Mouse (Mus musculus) lung, embryonic 14.5 days (tissue): ENCODE measurements around the gene Gpsm1. TPM values are rescaled to one million over a fixed set of nuclear protein-coding genes. Genes with fewer than 3 reads are reported as not detected.

ENCODE experiments used
- ATAC-seq: fragments of 200-750 bp; cut with Nextera tagmentation; 2 replicates; pipeline ENCODE4 v1.8.0; 2017; ENCODE audit warnings: mild to moderate bottlenecking, moderate TSS enrichment, moderate library complexity; ENCODE audit not compliant: insufficient read depth
- DNase-seq: peaks from one replicate; pipeline ENCODE4 v3.0.0-alpha.2; 2015
- H3K27ac ChIP-seq: fragments of 300-500 bp; sonication (generic); 2 replicates; pipeline ENCODE4 v1.5.1; 2014; ENCODE audit warnings: low read depth, mild to moderate bottlenecking, moderate library complexity
- H3K27me3 ChIP-seq: fragments of 300-500 bp; sonication (generic); 2 replicates; pipeline ENCODE4 v1.6.1; 2014; ENCODE audit warnings: low read length, control low read depth; ENCODE audit not compliant: insufficient read depth
- H3K36me3 ChIP-seq: fragments of 300-500 bp; sonication (generic); 2 replicates; pipeline ENCODE4 v1.6.1; 2014; ENCODE audit warnings: control low read depth; ENCODE audit not compliant: insufficient read depth
- H3K4me1 ChIP-seq: fragments of 300-500 bp; sonication (generic); 2 replicates; pipeline ENCODE4 v1.6.1; 2014; ENCODE audit warnings: antibody characterized with exemption, control low read depth; ENCODE audit not compliant: insufficient read depth
- H3K4me2 ChIP-seq: fragments of 300-500 bp; sonication (generic); 2 replicates; pipeline ENCODE4 v1.6.1; 2014; ENCODE audit warnings: mild to moderate bottlenecking
- H3K4me3 ChIP-seq: fragments of 300-500 bp; sonication (generic); 2 replicates; pipeline ENCODE4 v1.5.1; 2014; ENCODE audit warnings: low read depth, low read length
- H3K9ac ChIP-seq: fragments of 300-500 bp; sonication (generic); 2 replicates; pipeline ENCODE4 v1.6.1; 2014
- H3K9me3 ChIP-seq: fragments of 300-500 bp; sonication (generic); 2 replicates; pipeline ENCODE4 v1.6.1; 2016; ENCODE audit warnings: low read depth, low read length, control low read depth
- CTCF ChIP-seq: IDR thresholded peaks from 2 replicates; pipeline ENCODE4 v1.5.1; 2016; ENCODE audit warnings: antibody characterized with exemption, low read depth
- WGBS: fragments of 180-500 bp; shearing (Covaris S2); extraction: QIAGEN DNeasy Blood & Tissue Kit; methylation state at CpG from one replicate; pipeline ENCODE4 v1.1.7; 2014; 5-methylcytosine and 5-hydroxymethylcytosine counted together
- polyA plus RNA-seq: library from polyadenylated mRNA; unstranded; fragments of >200 nt; fragmentation: Nextera tagmentation; extraction: Ambion mirVana; gene quantifications from 2 replicates; pipeline ENCODE4 v1.2.1, GENCODE M21; 2014

The Gpsm1 gene
- polyA plus RNA-seq, 1 experiment from 2014 or later, result 40.5 TPM

- Histone ChIP-seq H3K9me3 (no peaks in the 10 kb centered on the region), H3K9ac (no peak overlapping the region), H3K4me1 (no peaks in the 10 kb centered on the region), H3K27ac (no peak overlapping the region), H3K4me3 (no peak overlapping the region), H3K4me2 (no peak overlapping the region), H3K36me3 (peaks cover 85% of the 10 kb centered on the region), H3K27me3 (no peaks in the 10 kb centered on the region)
- WGBS, result 66% methylated on average over 15 of the region's 15 CpGs
- ATAC-seq (peak; percentile 82), DNase-seq (peak; percentile 85)
- TF ChIP-seq CTCF, result peak; percentile 97
Measured at GRCm38 (mm10) chr2:26325386-26326181, 10.3 kb downstream of the Gpsm1 start.

- peak; percentile 30 for DNase-seq
- H3K9me3 ChIP-seq, result no peaks in the 10 kb centered on the region
- H3K36me3 ChIP-seq, result peaks cover 97% of the 10 kb centered on the region
- H3K9ac ChIP-seq, result no peak overlapping the region
- WGBS, result 83% methylated on average over 4 of the region's 4 CpGs
- no peaks in the 10 kb centered on the region for H3K27me3 ChIP-seq
- no peak overlapping the region for H3K27ac ChIP-seq
- no peak for TF ChIP-seq CTCF
- no peak for ATAC-seq
- H3K4me1 ChIP-seq, result no peaks in the 10 kb centered on the region
- no peak overlapping the region for H3K4me3 ChIP-seq
- H3K4me2 ChIP-seq, result no peak overlapping the region
Measured at GRCm38 (mm10) chr2:26327852-26328251, 12.5 kb downstream of the Gpsm1 start.

- Histone ChIP-seq H3K4me1 (no peaks in the 10 kb centered on the region), H3K4me3 (no peak overlapping the region), H3K9me3 (no peaks in the 10 kb centered on the region), H3K4me2 (no peak overlapping the region), H3K27me3 (no peaks in the 10 kb centered on the region), H3K36me3 (peaks cover 84% of the 10 kb centered on the region), H3K9ac (no peak overlapping the region), H3K27ac (no peak overlapping the region)
- ATAC-seq, result no peak
- no peak for DNase-seq
- WGBS, result 66% methylated on average over 8 of the region's 8 CpGs
- TF ChIP-seq CTCF, result no peak
Measured at GRCm38 (mm10) chr2:26329402-26329801, 14.1 kb downstream of the Gpsm1 start.

- Histone ChIP-seq H3K4me1 (no peaks in the 10 kb centered on the region), H3K27ac (no peak overlapping the region), H3K9me3 (no peaks in the 10 kb centered on the region), H3K9ac (no peak overlapping the region), H3K4me3 (no peak overlapping the region), H3K36me3 (peaks cover 77% of the 10 kb centered on the region), H3K27me3 (no peaks in the 10 kb centered on the region), H3K4me2 (no peak overlapping the region)
- no peak for TF ChIP-seq CTCF
- WGBS, result 93% methylated on average over 4 of the region's 4 CpGs
- no peak for DNase-seq
- ATAC-seq, result no peak
Measured at GRCm38 (mm10) chr2:26330056-26330468, 14.7 kb downstream of the Gpsm1 start.

GRCm38 (mm10) chr2:26330702-26331101 is 15.4 kb downstream of the Gpsm1 start:
- H3K4me2 ChIP-seq, result no peak overlapping the region
- no peaks in the 10 kb centered on the region for H3K27me3 ChIP-seq
- H3K9me3 ChIP-seq, result no peaks in the 10 kb centered on the region
- ATAC-seq (no peak), DNase-seq (no peak)
- H3K4me1 ChIP-seq, result no peaks in the 10 kb centered on the region
- H3K27ac ChIP-seq, result no peak overlapping the region
- no peak for TF ChIP-seq CTCF
- WGBS, result 69% methylated on average over 6 of the region's 6 CpGs
- H3K9ac ChIP-seq, result no peak overlapping the region
- no peak overlapping the region for H3K4me3 ChIP-seq
- H3K36me3 ChIP-seq, result peaks cover 71% of the 10 kb centered on the region

GRCm38 (mm10) chr2:26338302-26339203 is 23.2 kb downstream of the Gpsm1 start:
- no peaks in the 10 kb centered on the region for H3K27me3 ChIP-seq
- DNase-seq (no peak), ATAC-seq (no peak)
- H3K36me3 ChIP-seq, result peaks cover 51% of the 10 kb centered on the region
- no peak for TF ChIP-seq CTCF
- no peaks in the 10 kb centered on the region for H3K9me3 ChIP-seq
- no peak overlapping the region for H3K4me2 ChIP-seq
- 78% methylated on average over 8 of the region's 13 CpGs for WGBS
- no peak overlapping the region for H3K4me3 ChIP-seq
- no peak overlapping the region for H3K9ac ChIP-seq
- H3K4me1 ChIP-seq, result peaks cover 6% of the 10 kb centered on the region
- no peak overlapping the region for H3K27ac ChIP-seq

- TF ChIP-seq CTCF, result no peak
- Histone ChIP-seq H3K4me1 (peaks cover 6% of the 10 kb centered on the region), H3K9ac (no peak overlapping the region), H3K27me3 (no peaks in the 10 kb centered on the region), H3K4me3 (no peak overlapping the region), H3K4me2 (no peak overlapping the region), H3K27ac (no peak overlapping the region), H3K36me3 (peaks cover 57% of the 10 kb centered on the region), H3K9me3 (no peaks in the 10 kb centered on the region)
- DNase-seq (no peak), ATAC-seq (no peak)
- WGBS, result 77% methylated on average over 5 of the region's 5 CpGs
Measured at GRCm38 (mm10) chr2:26339204-26339551, 23.9 kb downstream of the Gpsm1 start.
